Mouse (Mus musculus) right cerebral cortex, postnatal 36 days (tissue): ENCODE measurements around the gene Mrpl20.
A peak's percentile ranks its signal among the peaks of the same experiment; 100 is the strongest.
"Not testable (repeated sequence)": the region's sequence is repeated elsewhere in the genome, so short reads cannot be mapped to it uniquely, and the experiment has no call there.

ENCODE experiments used
- DNase-seq, 2 experiments: peaks; one replicate each; pipeline ENCODE4 v3.0.0; 2022; ENCODE audit warnings: low spot score in 2 of 2, mixed read lengths in 1 of 2

Gene Mrpl20

GRCm38 (mm10) chr4:155783486-155784080, 19.1 kb upstream of the Mrpl20 start:
- DNase-seq: no peak

GRCm38 (mm10) chr4:155784081-155784701, 18.5 kb upstream of the Mrpl20 start:
- peak in 1 of 2 experiments; percentile 62 for DNase-seq

- no peak for DNase-seq
Measured at GRCm38 (mm10) chr4:155785246-155785645, 17.4 kb upstream of the Mrpl20 start.

- DNase-seq: no peak
Measured at GRCm38 (mm10) chr4:155785819-155786218, 16.9 kb upstream of the Mrpl20 start, which contains the start of gene Tmem88b. Gene Tmem88b (minus strand): TSS chr4:155785874.

- DNase-seq: no peak
Measured at GRCm38 (mm10) chr4:155788300-155788699, 14.4 kb upstream of the Mrpl20 start.

GRCm38 (mm10) chr4:155788833-155789232, 13.8 kb upstream of the Mrpl20 start:
- not testable (repeated sequence) for DNase-seq

GRCm38 (mm10) chr4:155790021-155790489, 12.6 kb upstream of the Mrpl20 start, which contains the start of gene Ankrd65:
Gene Ankrd65 (plus strand): TSS chr4:155790439.
- DNase-seq: no peak

- DNase-seq: no peak
Measured at GRCm38 (mm10) chr4:155790650-155791161, 12.0 kb upstream of the Mrpl20 start.

GRCm38 (mm10) chr4:155791240-155791933, 11.3 kb upstream of the Mrpl20 start:
- no peak for DNase-seq

- no peak for DNase-seq
Measured at GRCm38 (mm10) chr4:155793730-155794129, 8.9 kb upstream of the Mrpl20 start.

GRCm38 (mm10) chr4:155802075-155802474, 603 bp upstream of the Mrpl20 start:
- DNase-seq: no peak

GRCm38 (mm10) chr4:155803340-155804041, 813 bp downstream of the Mrpl20 start:
- peak; percentile 89 for DNase-seq

GRCm38 (mm10) chr4:155807841-155808240, 5.2 kb downstream of the Mrpl20 start:
- no peak for DNase-seq

- peak; percentile 91 to 93 for DNase-seq
Measured at GRCm38 (mm10) chr4:155811929-155812664, 9.4 kb downstream of the Mrpl20 start, which contains the start of gene Ccnl2. Gene Ccnl2 (plus strand): TSS chr4:155812489.

GRCm38 (mm10) chr4:155812665-155813181, 10.0 kb downstream of the Mrpl20 start:
- DNase-seq: no peak

- DNase-seq: no peak
Measured at GRCm38 (mm10) chr4:155817533-155817932, 14.9 kb downstream of the Mrpl20 start.

- DNase-seq: no peak
Measured at GRCm38 (mm10) chr4:155821025-155821424, 18.3 kb downstream of the Mrpl20 start.

- DNase-seq: no peak
Measured at GRCm38 (mm10) chr4:155823443-155823842, 20.8 kb downstream of the Mrpl20 start.

GRCm38 (mm10) chr4:155829866-155830265, 27.2 kb downstream of the Mrpl20 start:
- DNase-seq: no peak

- DNase-seq: no peak
Measured at GRCm38 (mm10) chr4:155830596-155830995, 27.9 kb downstream of the Mrpl20 start.
